Mouse (Mus musculus) gastrocnemius, postnatal 36 days (tissue): ENCODE data around the gene Gm36028. TPM values are rescaled to one million over a fixed set of nuclear protein-coding genes. Genes with fewer than 3 reads are reported as not detected.
A peak's percentile ranks its signal among the peaks of the same experiment; 100 is the strongest.

Experiments
- DNase-seq, 2 experiments: peaks; one replicate each; pipeline ENCODE4 v3.0.0; 2022
- intact Hi-C: fragments of 180-260 bp; cut with DNase I; formaldehyde crosslinking; loops from one replicate; pipeline ENCODE4 v1.15.1; 2025
- long read RNA-seq, 2 experiments: library from polyadenylated mRNA; stranded (forward); transcript quantifications; one replicate each; pipeline ENCODE4 v2.0.0; 2021
- total RNA-seq, 2 experiments: library from RNA; stranded (reverse); gene quantifications; 2 replicates each; pipeline ENCODE4 v1.2.3; 2021

Gene Gm36028
- total RNA-seq, result not detected
- long read RNA-seq, experiment 1, result 0 reads
- long read RNA-seq, experiment 2, result 0 reads

- intact Hi-C loops, result loop anchor here (5.0 kb wide), 1 partner anchor 594 kb away; no protein-coding TSS in a partner anchor
- DNase-seq, result no peak
Measured at GRCm38 (mm10) chr16:37861029-37861428, at the start of gene Gm36028. TSS of gene Gm36028 (minus strand) at chr16:37861146.

- DNase-seq, result no peak
- intact Hi-C loops, result loop anchor here (5.0 kb wide), 1 partner anchor 469 kb away; no protein-coding TSS in a partner anchor
Measured at GRCm38 (mm10) chr16:37906456-37906855, 45.5 kb upstream of the Gm36028 start.

- DNase-seq, result no peak
- intact Hi-C loops, result no loop called here
Measured at GRCm38 (mm10) chr16:37901318-37901717, 40.4 kb upstream of the Gm36028 start.

GRCm38 (mm10) chr16:37899357-37899756, 38.4 kb upstream of the Gm36028 start:
- DNase-seq, result no peak
- intact Hi-C loops, result no loop called here

- intact Hi-C loops, result no loop called here
Measured at GRCm38 (mm10) chr16:37898790-37899189, 37.8 kb upstream of the Gm36028 start.

GRCm38 (mm10) chr16:37893942-37894341, 33.0 kb upstream of the Gm36028 start:
- DNase-seq, result no peak
- intact Hi-C loops, result no loop called here

More at GRCm38 (mm10) chr16:37898790-37899189, 37.8 kb upstream of the Gm36028 start:
- DNase-seq, result no peak

GRCm38 (mm10) chr16:37893381-37893780, 32.4 kb upstream of the Gm36028 start:
- intact Hi-C loops, result no loop called here
- DNase-seq, result no peak

GRCm38 (mm10) chr16:37892667-37893066, 31.7 kb upstream of the Gm36028 start:
- intact Hi-C loops, result no loop called here
- no peak for DNase-seq

GRCm38 (mm10) chr16:37888986-37889385, 28.0 kb upstream of the Gm36028 start:
- no peak for DNase-seq
- intact Hi-C loops, result no loop called here

- no peak for DNase-seq
- intact Hi-C loops, result no loop called here
Measured at GRCm38 (mm10) chr16:37881168-37881567, 20.2 kb upstream of the Gm36028 start.

- no peak for DNase-seq
- intact Hi-C loops, result no loop called here
Measured at GRCm38 (mm10) chr16:37879750-37880419, 18.9 kb upstream of the Gm36028 start.

GRCm38 (mm10) chr16:37878951-37879505, 18.1 kb upstream of the Gm36028 start:
- intact Hi-C loops, result no loop called here
- no peak for DNase-seq

- DNase-seq, result no peak
- intact Hi-C loops, result no loop called here
Measured at GRCm38 (mm10) chr16:37877406-37877805, 16.5 kb upstream of the Gm36028 start.

- no peak for DNase-seq
- intact Hi-C loops, result no loop called here
Measured at GRCm38 (mm10) chr16:37874501-37875235, 13.7 kb upstream of the Gm36028 start.

- peak in 1 of 2 experiments; percentile 23 for DNase-seq
- intact Hi-C loops, result no loop called here
Measured at GRCm38 (mm10) chr16:37871112-37871715, 10.3 kb upstream of the Gm36028 start.

GRCm38 (mm10) chr16:37869470-37870231, 8.7 kb upstream of the Gm36028 start:
- no peak for DNase-seq
- intact Hi-C loops, result loop anchor here (5.0 kb wide), 1 partner anchor 62 kb away; no protein-coding TSS in a partner anchor

GRCm38 (mm10) chr16:37868506-37869469, 7.8 kb upstream of the Gm36028 start:
- intact Hi-C loops, result loop anchor here (5.0 kb wide), 1 partner anchor 61 kb away; no protein-coding TSS in a partner anchor
- peak; percentile 34 to 63 for DNase-seq

- DNase-seq, result peak; percentile 68 to 81
- intact Hi-C loops, result loop anchor here (5.0 kb wide), 1 partner anchor 61 kb away; no protein-coding TSS in a partner anchor
Measured at GRCm38 (mm10) chr16:37867791-37868505, 7.0 kb upstream of the Gm36028 start, which contains the start of gene Lrrc58. TSS of gene Lrrc58 (plus strand) at chr16:37868389.
